Mouse (Mus musculus) thymus, adult 2 months (tissue): ENCODE results near the gene Rxra. TPM values are rescaled to one million over a fixed set of nuclear protein-coding genes. Genes with fewer than 3 reads are reported as not detected.

Experiments used
- DNase-seq: peaks from one replicate; pipeline ENCODE4 v3.0.0; 2021
- H3K27ac ChIP-seq: fragments of 200-500 bp; 2 replicates; pipeline ENCODE4 v1.5.1; 2012; ENCODE audit warnings: low read length, control low read depth; ENCODE audit not compliant: control insufficient read depth, insufficient read depth
- H3K27me3 ChIP-seq: fragments of 200-500 bp; 2 replicates; pipeline ENCODE4 v1.6.1; 2012; ENCODE audit warnings: mild to moderate bottlenecking, low read length, moderate library complexity, mixed read lengths; ENCODE audit not compliant: control insufficient read depth, insufficient read depth
- H3K36me3 ChIP-seq: fragments of 200-500 bp; 2 replicates; pipeline ENCODE4 v1.6.1; 2012; ENCODE audit warnings: mild to moderate bottlenecking, low read length, moderate library complexity; ENCODE audit not compliant: control insufficient read depth, insufficient read depth
- H3K4me1 ChIP-seq: fragments of 200-500 bp; replicated peaks from 2 replicates; pipeline ENCODE4 v1.6.1; 2012; ENCODE audit warnings: low read length; ENCODE audit not compliant: control insufficient read depth, insufficient read depth
- H3K4me3 ChIP-seq: fragments of 200-500 bp; 2 replicates; pipeline ENCODE4 v1.5.1; 2012; ENCODE audit warnings: mild to moderate bottlenecking, low read length, control low read depth, moderate library complexity; ENCODE audit not compliant: control insufficient read depth, insufficient read depth
- CTCF ChIP-seq: fragments of 200-500 bp; IDR thresholded peaks from 2 replicates; pipeline ENCODE4 v1.5.1; 2012; ENCODE audit warnings: mild to moderate bottlenecking, control low read depth, low read length, moderate library complexity, borderline replicate concordance; ENCODE audit not compliant: control insufficient read depth, poor library complexity, insufficient read depth; ENCODE audit errors: extremely low read depth
- POLR2A ChIP-seq: fragments of 200-500 bp; IDR thresholded peaks from 2 replicates; pipeline ENCODE4 v1.6.1; 2012; ENCODE audit warnings: mild to moderate bottlenecking, low read length, control low read depth, moderate library complexity; ENCODE audit not compliant: control insufficient read depth, poor library complexity, insufficient read depth; ENCODE audit errors: extremely low read depth
- WGBS: fragments of 180-500 bp; shearing (Covaris S2); methylation state at CpG from one replicate; pipeline ENCODE4 v1.1.7; 2018; 5-methylcytosine and 5-hydroxymethylcytosine counted together
- polyA plus RNA-seq: library from polyadenylated mRNA; depleted of rRNA; stranded (reverse); fragments of >200 nt; gene quantifications from 2 replicates; pipeline ENCODE4 v1.2.3, GENCODE M21; 2012; rRNA removed

The Rxra gene
- polyA plus RNA-seq, 1 experiment: 40.3 TPM

- DNase-seq: no peak
- 92% methylated on average over 2 of the region's 2 CpGs for WGBS
Measured at GRCm38 (mm10) chr2:27801041-27801440, 124.8 kb downstream of the Rxra start.

GRCm38 (mm10) chr2:27802493-27802892 is 126.3 kb downstream of the Rxra start:
- Histone ChIP-seq H3K27ac (no peak overlapping the region), H3K4me1 (no peaks in the 10 kb centered on the region), H3K36me3 (no peaks in the 10 kb centered on the region), H3K4me3 (no peak overlapping the region), H3K27me3 (no peaks in the 10 kb centered on the region)
- DNase-seq: no peak
- WGBS: 56% methylated on average over 9 of the region's 9 CpGs
- TF ChIP-seq CTCF: no peak
- no peak for TF ChIP-seq POLR2A

More at GRCm38 (mm10) chr2:27801041-27801440, 124.8 kb downstream of the Rxra start:
- no peaks in the 10 kb centered on the region for H3K4me1 ChIP-seq
- H3K27ac ChIP-seq: no peak overlapping the region
- TF ChIP-seq POLR2A (no peak), CTCF (no peak)
- H3K4me3 ChIP-seq: no peak overlapping the region
- no peaks in the 10 kb centered on the region for H3K36me3 ChIP-seq
- no peaks in the 10 kb centered on the region for H3K27me3 ChIP-seq

GRCm38 (mm10) chr2:27806691-27807090 is 130.5 kb downstream of the Rxra start:
- Histone ChIP-seq H3K27ac (no peak overlapping the region), H3K36me3 (no peaks in the 10 kb centered on the region), H3K4me3 (no peak overlapping the region), H3K4me1 (no peaks in the 10 kb centered on the region), H3K27me3 (no peaks in the 10 kb centered on the region)
- 94% methylated on average over 7 of the region's 7 CpGs for WGBS
- no peak for TF ChIP-seq POLR2A
- TF ChIP-seq CTCF: no peak
- no peak for DNase-seq

- Histone ChIP-seq H3K36me3 (no peaks in the 10 kb centered on the region), H3K27ac (no peak overlapping the region), H3K4me1 (no peaks in the 10 kb centered on the region), H3K4me3 (no peak overlapping the region), H3K27me3 (no peaks in the 10 kb centered on the region)
- WGBS: 94% methylated on average over 3 of the region's 3 CpGs
- no peak for TF ChIP-seq CTCF
- TF ChIP-seq POLR2A: no peak
- no peak for DNase-seq
Measured at GRCm38 (mm10) chr2:27807684-27808083, 131.4 kb downstream of the Rxra start.

- DNase-seq: no peak
- TF ChIP-seq CTCF: no peak
- TF ChIP-seq POLR2A: no peak
- H3K36me3 ChIP-seq: no peaks in the 10 kb centered on the region
- no peak overlapping the region for H3K4me3 ChIP-seq
- 94% methylated on average over 4 of the region's 4 CpGs for WGBS
- H3K27ac ChIP-seq: no peak overlapping the region
- H3K27me3 ChIP-seq: no peaks in the 10 kb centered on the region
- H3K4me1 ChIP-seq: no peaks in the 10 kb centered on the region
Measured at GRCm38 (mm10) chr2:27809897-27810296, 133.7 kb downstream of the Rxra start.

Other genes with a start within 250 kb of the Rxra start
- gene Vav2, start 249.4 kb upstream of the Rxra start, polyA plus RNA-seq: 48.0 and 50.4 TPM in 2 replicates
- 1.9 and 2.0 TPM in 2 replicates for gene Brd3os, start 234.1 kb upstream of the Rxra start, polyA plus RNA-seq
- 53.5 and 74.9 TPM in 2 replicates for gene Brd3, start 168.8 kb upstream of the Rxra start, polyA plus RNA-seq
- gene Wdr5, start 161.3 kb upstream of the Rxra start, polyA plus RNA-seq: 42.9 and 49.5 TPM in 2 replicates
- 3.8 and 4.1 TPM in 2 replicates for gene Col5a1, start 210.0 kb downstream of the Rxra start, polyA plus RNA-seq